Mouse (Mus musculus): ENCODE data around the gene Atg101. TPM values are rescaled to one million over a fixed set of nuclear protein-coding genes. Genes with fewer than 3 reads are reported as not detected.
"Not testable (repeated sequence)": the region's sequence is repeated elsewhere in the genome, so short reads cannot be mapped to it uniquely, and the experiment has no call there.

The Atg101 gene
- polyA plus RNA-seq, 1 experiment from 2014 or later: 50.6 TPM

DNA sequence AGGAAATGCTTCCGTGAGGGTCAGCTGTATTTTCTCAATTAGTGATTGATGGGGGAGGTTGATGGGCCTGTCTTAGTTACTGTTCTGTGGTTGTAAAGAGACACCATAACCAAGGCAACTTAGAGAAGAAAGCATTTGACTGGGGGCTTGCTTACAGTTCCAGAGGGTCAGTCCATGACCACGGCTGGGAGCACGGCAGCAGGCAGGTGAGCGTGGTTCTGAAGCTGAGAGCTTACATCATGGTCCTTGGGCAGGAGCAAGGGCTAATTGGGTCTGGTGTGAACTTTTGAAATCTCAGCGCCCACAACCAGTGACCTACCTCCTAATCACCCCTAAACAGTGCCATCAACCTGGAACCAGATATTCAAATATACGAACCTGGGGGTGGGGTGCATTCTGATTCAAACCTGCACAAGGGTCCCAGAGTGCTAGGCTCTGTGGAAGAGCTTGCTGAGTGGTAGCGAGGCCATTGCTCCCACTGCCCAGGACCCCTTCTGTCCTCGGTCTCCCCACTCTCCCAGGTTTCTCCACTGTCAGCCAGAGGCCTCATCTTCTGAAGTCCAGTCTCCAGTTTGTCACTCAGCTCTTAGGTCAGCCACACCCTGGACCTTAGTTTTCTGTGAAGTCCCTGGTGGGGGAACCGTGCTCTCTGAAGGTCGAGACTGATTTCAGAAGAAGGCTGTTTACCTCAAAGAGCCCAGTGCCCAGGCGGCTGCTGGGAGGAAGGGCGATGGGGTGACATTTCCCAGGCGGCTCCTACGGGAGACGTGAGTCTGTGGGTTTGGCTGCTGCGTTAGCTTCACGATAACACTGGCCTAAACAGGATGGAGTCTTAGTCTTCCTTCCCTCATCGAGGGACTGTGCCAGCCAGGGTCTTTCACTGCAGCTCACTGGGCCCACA, 33.1 kb downstream of the Atg101 start:
- no peaks in the 10 kb centered on the region for H3K27me3 ChIP-seq (replicated peaks)

DNA sequence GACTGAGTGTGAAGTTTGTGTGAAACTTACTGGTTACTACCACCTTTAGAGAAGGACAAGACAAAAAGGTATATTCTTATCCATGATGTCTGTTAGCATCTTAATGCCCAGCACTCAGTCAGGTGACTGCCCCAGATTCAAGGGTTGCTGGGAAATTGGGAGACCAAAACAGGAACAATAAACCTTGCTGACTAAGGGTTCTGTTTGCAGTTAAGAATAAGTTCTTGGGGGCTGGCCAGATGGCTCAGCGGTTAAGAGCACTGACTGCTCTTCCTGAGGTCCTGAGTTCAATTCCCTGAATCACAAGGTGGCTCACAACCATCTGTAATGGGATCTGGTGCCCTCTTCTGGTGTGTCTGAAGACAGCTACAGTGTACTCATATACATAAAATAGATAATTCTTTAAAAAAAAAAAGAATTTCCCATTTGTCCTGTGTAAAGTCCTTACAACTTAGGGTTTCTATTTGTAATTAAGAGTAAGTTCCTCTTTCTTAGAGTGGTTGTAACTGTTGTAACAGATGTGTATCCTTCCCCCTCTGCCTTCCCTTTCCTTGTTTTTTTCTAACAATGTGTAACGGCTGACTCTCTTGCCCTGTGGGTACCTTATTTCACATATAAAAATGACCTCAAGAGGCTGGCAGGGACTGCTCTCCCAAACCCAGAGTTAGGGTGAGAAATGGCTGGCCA, 33.9 kb downstream of the Atg101 start:
- H3K4me2 ChIP-seq: peak overlapping the region; percentile 19; the same call in 1 of the 2 replicates
- H3K27me3 ChIP-seq (replicated peaks): no peaks in the 10 kb centered on the region
- ATAC-seq (ENCODE audit: extremely low read depth, insufficient number of reproducible peaks, low FRiP score, low TSS enrichment): no peak
- H3K36me3 ChIP-seq: no peaks in the 10 kb centered on the region
- H3K9me3 ChIP-seq: no peaks in the 10 kb centered on the region
- WGBS: 71% methylated on average over 2 of the region's 2 CpGs
- peaks cover 56% of the 10 kb centered on the region for H3K4me1 ChIP-seq
- peak overlapping the region; percentile 24; the same call in 1 of the 2 replicates for H3K9ac ChIP-seq
- H3K4me3 ChIP-seq: no peak overlapping the region
- peak overlapping the region; percentile 60 for H3K27ac ChIP-seq (replicated peaks)

More for the DNA sequence above, 33.1 kb downstream of the Atg101 start:
- peak overlapping the region; percentile 47; the same call in 1 of the 2 replicates for H3K4me3 ChIP-seq
- WGBS: 47% methylated on average over 18 of the region's 18 CpGs
- peak overlapping the region; percentile 24; the same call in 1 of the 2 replicates for H3K9ac ChIP-seq
- no peaks in the 10 kb centered on the region for H3K9me3 ChIP-seq
- H3K4me2 ChIP-seq: peak overlapping the region; percentile 69
- H3K27ac ChIP-seq (replicated peaks): peak overlapping the region; percentile 60
- H3K36me3 ChIP-seq: no peaks in the 10 kb centered on the region
- peaks cover 53% of the 10 kb centered on the region for H3K4me1 ChIP-seq
- ATAC-seq (ENCODE audit: extremely low read depth, insufficient number of reproducible peaks, low FRiP score, low TSS enrichment): no peak

DNA sequence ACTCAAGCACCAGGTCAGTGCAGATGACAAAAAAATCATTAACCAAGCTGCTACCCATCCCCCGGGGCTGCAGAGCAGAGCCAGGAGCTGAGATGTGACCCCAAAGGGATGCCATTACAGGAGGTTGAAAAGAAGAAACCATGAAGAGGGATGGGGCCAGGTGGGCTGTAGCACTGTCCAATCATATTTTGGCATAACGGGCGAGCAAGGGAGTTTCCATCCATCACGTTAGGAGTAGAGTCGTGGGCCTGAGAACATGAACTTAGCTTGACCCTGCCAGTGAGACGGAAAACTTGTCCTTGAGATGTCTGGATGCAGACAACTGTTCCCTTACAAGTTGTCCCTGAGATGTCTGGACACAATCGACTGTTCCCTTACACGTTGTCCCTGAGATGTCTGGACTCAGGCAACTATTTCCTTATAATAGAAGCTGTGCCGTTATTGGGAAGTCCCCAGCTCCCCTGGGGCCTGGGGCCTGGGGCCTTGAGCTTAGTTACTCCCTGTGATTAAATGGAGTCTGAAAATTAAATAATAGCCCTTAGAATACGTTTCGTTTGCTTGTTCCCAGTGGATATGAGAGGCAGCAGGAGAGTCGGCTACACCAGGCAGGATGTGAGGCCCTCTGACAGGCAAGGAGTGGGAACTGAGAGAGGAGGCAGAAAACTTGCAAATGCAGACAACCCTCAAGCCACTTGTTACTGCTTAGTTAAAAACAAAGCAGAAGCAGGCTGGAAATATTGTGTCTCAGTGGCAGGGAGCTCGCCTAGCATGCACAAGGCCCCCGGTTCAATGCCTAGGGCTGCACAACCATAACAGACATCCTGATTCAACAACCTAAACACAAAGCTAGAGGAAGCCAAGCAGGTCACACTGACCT, 35.1 kb downstream of the Atg101 start:
- Histone ChIP-seq H3K27me3 (replicated peaks) (no peaks in the 10 kb centered on the region), H3K9me3 (no peaks in the 10 kb centered on the region), H3K36me3 (no peaks in the 10 kb centered on the region), H3K9ac (no peak overlapping the region), H3K27ac (replicated peaks) (peak overlapping the region; percentile 84), H3K4me1 (peaks cover 56% of the 10 kb centered on the region), H3K4me2 (no peak overlapping the region), H3K4me3 (no peak overlapping the region)
- WGBS: 47% methylated on average over 14 of the region's 14 CpGs
- no peak for ATAC-seq (ENCODE audit: extremely low read depth, insufficient number of reproducible peaks, low FRiP score, low TSS enrichment)

DNA sequence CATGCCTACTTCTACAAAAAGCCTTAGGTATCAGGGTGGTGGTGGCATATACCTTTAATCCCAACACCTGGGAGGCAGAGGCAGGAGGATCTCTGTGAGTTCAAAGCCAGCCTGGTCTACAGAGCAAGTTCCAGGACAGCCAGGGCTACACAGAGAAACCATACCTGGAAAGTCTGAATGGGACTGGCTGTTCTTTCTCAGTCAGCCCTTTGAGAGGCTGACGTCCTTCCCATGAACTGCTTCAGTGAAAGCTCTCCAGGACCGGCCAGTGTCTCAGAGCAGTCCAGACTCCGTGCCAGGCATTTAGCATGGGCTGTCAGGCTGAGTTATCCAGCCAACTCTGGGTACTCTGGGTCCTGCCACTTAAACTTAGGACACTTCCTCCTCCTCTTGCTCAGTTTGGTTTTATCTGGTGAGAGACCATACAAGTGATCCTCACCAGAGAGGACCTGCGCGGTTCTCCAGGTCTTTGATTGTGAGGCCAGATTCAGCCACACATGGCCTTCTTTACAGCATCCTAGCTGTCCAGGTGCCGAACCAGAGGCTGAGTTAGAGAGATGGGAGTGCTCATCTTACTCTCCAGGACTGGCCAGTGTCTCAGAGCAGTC, 36.0 kb downstream of the Atg101 start:
- Histone ChIP-seq H3K27me3 (replicated peaks) (no peaks in the 10 kb centered on the region), H3K4me1 (peaks cover 56% of the 10 kb centered on the region), H3K4me3 (no peak overlapping the region), H3K9me3 (no peaks in the 10 kb centered on the region), H3K4me2 (no peak overlapping the region), H3K9ac (no peak overlapping the region; the same call in 1 of the 2 replicates), H3K36me3 (no peaks in the 10 kb centered on the region), H3K27ac (replicated peaks) (peak overlapping the region; percentile 84)
- no peak for ATAC-seq (ENCODE audit: extremely low read depth, insufficient number of reproducible peaks, low FRiP score, low TSS enrichment)
- WGBS: 70% methylated on average over 6 of the region's 6 CpGs

DNA sequence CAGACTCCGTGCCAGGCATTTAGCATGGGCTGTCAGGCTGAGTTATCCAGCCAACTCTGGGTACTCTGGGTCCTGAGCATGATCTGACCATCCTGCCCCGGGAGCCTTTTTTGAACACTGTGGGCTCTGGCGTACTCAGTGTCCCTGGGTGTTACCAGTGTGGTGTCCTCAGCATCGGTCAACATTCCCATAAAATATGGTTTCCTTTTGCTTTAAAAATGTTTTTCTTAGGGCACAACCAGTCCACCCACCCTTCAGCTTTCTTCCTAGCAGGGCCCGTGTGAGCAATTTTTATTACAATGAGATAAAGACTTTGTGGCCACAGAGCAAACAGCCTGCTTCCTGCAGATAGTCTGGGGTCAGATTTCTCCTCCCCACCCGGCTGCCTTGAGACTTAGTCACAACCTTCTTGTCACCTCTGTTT, 36.6 kb downstream of the Atg101 start:
- peak; percentile 44; the same call in 1 of the 2 replicates for ATAC-seq (ENCODE audit: extremely low read depth, insufficient number of reproducible peaks, low FRiP score, low TSS enrichment)
- 33% methylated on average over 6 of the region's 6 CpGs for WGBS
- no peaks in the 10 kb centered on the region for H3K36me3 ChIP-seq
- no peak overlapping the region; the same call in 1 of the 2 replicates for H3K9ac ChIP-seq
- H3K4me2 ChIP-seq: no peak overlapping the region
- H3K4me3 ChIP-seq: no peak overlapping the region
- H3K27me3 ChIP-seq (replicated peaks): no peaks in the 10 kb centered on the region
- H3K9me3 ChIP-seq: no peaks in the 10 kb centered on the region
- peak overlapping the region; percentile 84 for H3K27ac ChIP-seq (replicated peaks)
- peaks cover 56% of the 10 kb centered on the region for H3K4me1 ChIP-seq

DNA sequence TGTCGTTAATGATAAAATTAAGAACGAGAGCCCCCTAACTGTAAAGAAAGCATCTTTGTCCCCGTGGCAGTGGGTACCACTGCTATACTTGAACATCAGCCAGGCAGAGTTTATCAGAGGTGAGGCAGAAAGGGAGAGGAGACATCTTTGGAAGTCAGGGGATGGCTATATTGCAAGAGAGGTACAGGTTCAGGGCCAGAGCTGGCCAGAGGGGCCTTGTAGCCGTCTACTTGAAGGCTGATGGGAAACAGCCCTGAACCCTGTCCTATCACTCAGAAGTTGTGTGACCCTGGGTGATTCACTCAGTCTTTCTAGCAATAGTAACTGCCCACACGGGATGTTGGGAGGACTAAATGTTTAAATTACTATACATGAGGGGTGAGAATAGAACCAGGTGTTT, 37.1 kb downstream of the Atg101 start:
- Histone ChIP-seq H3K27ac (replicated peaks) (peak overlapping the region; percentile 84), H3K4me3 (no peak overlapping the region), H3K4me2 (no peak overlapping the region), H3K9me3 (no peaks in the 10 kb centered on the region), H3K36me3 (no peaks in the 10 kb centered on the region), H3K4me1 (peaks cover 53% of the 10 kb centered on the region), H3K9ac (no peak overlapping the region), H3K27me3 (replicated peaks) (no peaks in the 10 kb centered on the region)
- 28% methylated on average over 5 of the region's 5 CpGs for WGBS
- ATAC-seq (ENCODE audit: extremely low read depth, insufficient number of reproducible peaks, low FRiP score, low TSS enrichment): no peak

DNA sequence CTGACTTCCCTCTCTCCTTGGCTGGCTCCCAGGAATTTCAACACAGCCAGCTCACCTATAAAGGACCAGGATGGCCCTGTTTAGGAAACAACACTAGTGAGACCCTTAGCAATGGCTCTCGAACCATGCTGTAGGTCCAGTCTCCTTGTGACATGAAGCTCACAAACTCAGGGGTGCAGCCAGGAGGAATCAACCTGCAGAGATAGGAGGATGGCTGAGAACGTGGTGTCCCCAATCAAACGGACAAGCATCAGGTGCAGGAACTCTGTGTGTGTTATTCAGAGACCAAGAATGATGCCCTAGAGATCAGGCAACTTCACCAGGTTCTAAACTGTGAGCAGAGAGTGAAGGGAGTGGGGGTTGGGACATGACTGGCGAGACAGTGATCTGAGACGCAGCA, 38.0 kb downstream of the Atg101 start:
- no peak overlapping the region for H3K9ac ChIP-seq
- no peak overlapping the region for H3K4me2 ChIP-seq
- H3K4me1 ChIP-seq: peaks cover 48% of the 10 kb centered on the region
- ATAC-seq (ENCODE audit: extremely low read depth, insufficient number of reproducible peaks, low FRiP score, low TSS enrichment): no peak
- H3K4me3 ChIP-seq: no peak overlapping the region
- H3K9me3 ChIP-seq: no peaks in the 10 kb centered on the region
- no peaks in the 10 kb centered on the region for H3K36me3 ChIP-seq
- no peaks in the 10 kb centered on the region for H3K27me3 ChIP-seq (replicated peaks)
- 80% methylated on average over 5 of the region's 5 CpGs for WGBS
- peak overlapping the region; percentile 84 for H3K27ac ChIP-seq (replicated peaks)

DNA sequence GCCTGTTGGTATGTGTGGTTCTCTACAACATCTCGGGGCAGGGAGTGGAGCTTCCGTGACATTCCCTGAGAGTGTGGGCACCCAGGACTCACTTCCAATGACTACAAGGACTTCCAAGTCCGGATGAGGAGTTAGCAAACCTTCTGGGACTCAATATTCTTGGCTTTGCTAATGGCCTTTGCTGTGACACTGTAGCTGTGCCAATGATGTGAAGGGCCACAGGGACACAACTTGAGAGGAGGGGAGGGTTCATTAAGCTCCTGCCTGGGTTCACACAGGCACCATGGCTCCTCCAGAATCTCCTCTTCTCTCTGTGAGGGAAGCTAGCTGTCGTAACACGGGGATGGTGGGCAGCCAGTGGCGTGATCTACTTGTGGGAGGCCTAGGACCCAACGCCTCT, 38.6 kb downstream of the Atg101 start:
- H3K27ac ChIP-seq (replicated peaks): no peak overlapping the region
- no peak for ATAC-seq (ENCODE audit: extremely low read depth, insufficient number of reproducible peaks, low FRiP score, low TSS enrichment)
- H3K9ac ChIP-seq: no peak overlapping the region
- H3K27me3 ChIP-seq (replicated peaks): no peaks in the 10 kb centered on the region
- 85% methylated on average over 7 of the region's 7 CpGs for WGBS
- no peaks in the 10 kb centered on the region for H3K36me3 ChIP-seq
- H3K4me1 ChIP-seq: peaks cover 42% of the 10 kb centered on the region
- H3K4me2 ChIP-seq: no peak overlapping the region
- no peak overlapping the region for H3K4me3 ChIP-seq
- H3K9me3 ChIP-seq: no peaks in the 10 kb centered on the region

DNA sequence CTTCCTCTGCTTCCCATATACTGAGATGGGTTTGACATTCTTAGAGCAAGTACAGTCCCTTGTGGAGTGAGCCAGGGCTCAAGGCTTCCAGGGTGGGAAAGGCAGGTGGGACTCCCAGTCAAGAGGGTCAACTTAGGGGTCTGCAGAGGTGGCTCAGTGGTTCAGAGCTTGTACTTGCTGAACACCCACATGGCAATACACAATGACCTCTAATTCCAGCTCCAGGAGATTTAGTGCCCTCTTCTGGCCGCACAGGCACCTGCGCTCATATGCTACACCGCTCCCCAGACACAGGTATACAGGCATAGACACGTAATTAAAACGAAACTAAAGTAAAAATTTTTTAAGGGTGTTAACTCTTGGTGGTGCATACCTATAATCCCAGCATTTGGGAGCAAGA, 39.4 kb downstream of the Atg101 start:
- Histone ChIP-seq H3K4me1 (peaks cover 38% of the 10 kb centered on the region), H3K9ac (no peak overlapping the region), H3K4me2 (no peak overlapping the region), H3K36me3 (no peaks in the 10 kb centered on the region), H3K4me3 (no peak overlapping the region), H3K9me3 (no peaks in the 10 kb centered on the region), H3K27ac (replicated peaks) (no peak overlapping the region), H3K27me3 (replicated peaks) (no peaks in the 10 kb centered on the region)
- ATAC-seq (ENCODE audit: extremely low read depth, insufficient number of reproducible peaks, low FRiP score, low TSS enrichment): no peak
- 93% methylated on average over 5 of the region's 5 CpGs for WGBS

DNA sequence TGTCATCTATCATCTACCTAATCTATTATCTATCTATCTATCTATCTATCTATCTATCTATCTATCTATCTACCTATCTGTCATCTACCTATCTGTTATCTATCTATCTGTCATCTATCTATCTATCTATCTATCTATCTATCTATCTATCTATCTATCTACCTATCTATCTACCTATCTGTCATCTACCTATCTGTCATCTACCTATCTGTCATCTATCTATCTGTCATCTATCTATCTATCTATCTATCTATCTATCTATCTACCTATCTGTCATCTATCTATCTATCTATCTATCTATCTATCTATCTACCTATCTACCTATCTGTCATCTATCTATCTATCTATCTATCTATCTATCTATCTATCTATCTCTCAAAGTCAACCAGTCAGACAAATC, 40.3 kb downstream of the Atg101 start:
- not testable (repeated sequence) for H3K4me3 ChIP-seq; H3K27ac ChIP-seq (replicated peaks); H3K9ac ChIP-seq; H3K4me2 ChIP-seq; H3K36me3 ChIP-seq; ATAC-seq (ENCODE audit: extremely low read depth, insufficient number of reproducible peaks, low FRiP score, low TSS enrichment); H3K27me3 ChIP-seq (replicated peaks); H3K9me3 ChIP-seq
- peaks cover 37% of the 10 kb centered on the region for H3K4me1 ChIP-seq

Measured in heart, embryonic 13.5 days (tissue).